Mouse (Mus musculus) forebrain, postnatal 0 days (tissue): ENCODE measurements around the gene Pdzd4. TPM values are rescaled to one million over a fixed set of nuclear protein-coding genes. Genes with fewer than 3 reads are reported as not detected.

Experiments used
- ATAC-seq: fragments of 200-750 bp; cut with Nextera tagmentation; 2 replicates; pipeline ENCODE4 v1.8.0; 2017; ENCODE audit warnings: mild to moderate bottlenecking, moderate library complexity
- DNase-seq: peaks from one replicate; pipeline ENCODE4 v3.0.0-alpha.2; 2015
- H3K27ac ChIP-seq: fragments of 300-500 bp; sonication (generic); 2 replicates; pipeline ENCODE4 v1.5.1; 2014; ENCODE audit warnings: low read depth, mild to moderate bottlenecking, antibody characterized with exemption, low read length, moderate library complexity, mixed read lengths
- H3K27me3 ChIP-seq: fragments of 300-500 bp; sonication (generic); 2 replicates; pipeline ENCODE4 v1.6.1; 2014; ENCODE audit warnings: mild to moderate bottlenecking, low read length, mixed read lengths; ENCODE audit not compliant: insufficient read depth
- H3K36me3 ChIP-seq: fragments of 300-500 bp; sonication (generic); 2 replicates; pipeline ENCODE4 v1.6.1; 2014; ENCODE audit warnings: mild to moderate bottlenecking, moderate library complexity; ENCODE audit not compliant: insufficient read depth
- H3K4me1 ChIP-seq: fragments of 300-500 bp; sonication (generic); 2 replicates; pipeline ENCODE4 v1.6.1; 2014; ENCODE audit warnings: antibody characterized with exemption; ENCODE audit not compliant: insufficient read depth
- H3K4me2 ChIP-seq: fragments of 300-500 bp; sonication (generic); 2 replicates; pipeline ENCODE4 v1.6.1; 2014; ENCODE audit warnings: low read depth, mild to moderate bottlenecking, moderate library complexity
- H3K4me3 ChIP-seq: fragments of 300-500 bp; sonication (generic); 2 replicates; pipeline ENCODE4 v1.5.1; 2014; ENCODE audit warnings: low read depth, low read length, mixed read lengths
- H3K9ac ChIP-seq: fragments of 300-500 bp; sonication (generic); 2 replicates; pipeline ENCODE4 v1.6.1; 2014; ENCODE audit warnings: mild to moderate bottlenecking
- H3K9me3 ChIP-seq: fragments of 300-500 bp; sonication (generic); 2 replicates; pipeline ENCODE4 v1.6.1; 2016; ENCODE audit warnings: low read length
- CTCF ChIP-seq: sonication (generic); IDR thresholded peaks from 2 replicates; pipeline ENCODE4 v1.5.1; 2016; ENCODE audit warnings: antibody characterized with exemption, control low read depth, low read depth
- WGBS: fragments of 180-500 bp; shearing (Covaris S2); extraction: QIAGEN DNeasy Blood & Tissue Kit; methylation state at CpG from one replicate; pipeline ENCODE4 v1.1.7; 2014; 5-methylcytosine and 5-hydroxymethylcytosine counted together
- polyA plus RNA-seq: library from polyadenylated mRNA; unstranded; fragments of >200 nt; fragmentation: Nextera tagmentation; extraction: Ambion mirVana; gene quantifications from 2 replicates; pipeline ENCODE4 v1.2.1, GENCODE M21; 2015
- total RNA-seq: library from RNA; depleted of rRNA; stranded (reverse); fragments of >200 nt; gene quantifications from 2 replicates; pipeline ENCODE4 v1.2.3, GENCODE M21; 2014

Pdzd4 gene
- total and polyA plus RNA-seq, 2 experiments from 2014 or later, result 4.0 to 239 TPM

DNA sequence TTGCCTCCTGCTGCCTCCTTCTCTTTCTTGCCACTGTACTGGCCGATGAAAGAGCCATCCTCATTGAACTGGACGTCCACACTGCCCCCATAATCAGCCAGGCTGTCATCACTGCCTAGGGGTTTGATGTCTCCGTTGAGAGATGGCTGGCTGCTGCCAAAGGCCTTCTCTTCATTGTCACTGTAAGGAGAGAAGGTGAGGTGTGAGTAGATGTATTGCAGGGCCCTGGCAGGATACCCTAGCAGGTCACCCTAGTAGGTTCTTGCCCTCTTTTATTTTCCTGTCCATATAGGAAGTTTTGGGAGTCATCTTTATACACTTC lies 30.3 kb upstream of the Pdzd4 start:
- Histone ChIP-seq H3K4me2 (no peak overlapping the region), H3K4me3 (no peak overlapping the region), H3K9ac (no peak overlapping the region), H3K4me1 (no peaks in the 10 kb centered on the region), H3K9me3 (no peaks in the 10 kb centered on the region), H3K27ac (no peak overlapping the region), H3K27me3 (no peaks in the 10 kb centered on the region), H3K36me3 (peaks cover 13% of the 10 kb centered on the region; the same call in 1 of the 2 replicates)
- WGBS, result 62% methylated on average over 3 of the region's 3 CpGs
- ATAC-seq, result no peak
- no peak for TF ChIP-seq CTCF
- DNase-seq, result no peak

DNA sequence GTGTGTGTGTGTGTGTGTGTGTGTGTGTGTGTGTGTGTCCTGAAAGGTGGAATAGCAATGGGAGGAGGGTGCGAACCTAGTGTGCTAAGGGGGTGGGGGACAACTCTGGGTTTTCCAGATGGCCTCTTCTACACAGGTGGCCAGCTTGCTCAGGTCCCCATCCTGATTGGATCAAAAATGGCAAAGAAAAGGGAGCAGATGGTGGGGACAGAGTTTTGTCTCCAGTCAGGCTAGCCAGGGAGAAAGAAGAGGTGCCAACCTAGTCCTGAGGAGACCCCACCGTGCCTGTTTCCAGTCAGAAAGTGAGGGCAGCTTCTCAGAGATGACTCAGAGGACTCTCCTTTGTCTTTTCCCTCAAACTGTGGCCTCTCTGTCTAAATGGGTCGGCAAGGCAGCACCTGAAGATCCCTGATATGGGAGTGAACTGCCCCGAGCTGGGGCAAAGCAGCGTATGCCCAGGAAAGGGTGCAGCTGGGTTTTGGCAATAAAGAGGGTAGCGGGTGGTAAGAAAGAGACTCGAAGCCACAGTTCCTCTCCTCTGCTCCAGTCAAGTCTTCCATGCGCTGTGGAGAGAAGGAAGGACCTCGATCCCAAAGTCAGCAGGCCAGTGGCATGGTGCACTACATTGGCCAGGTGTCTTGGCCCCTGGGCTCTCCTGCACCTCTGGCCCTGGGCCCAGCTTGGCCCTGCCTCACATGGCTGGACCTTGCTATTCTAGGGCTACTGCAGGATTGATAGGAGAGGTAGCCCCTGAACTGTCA lies 29.7 kb upstream of the Pdzd4 start:
- WGBS, result 78% methylated on average over 8 of the region's 9 CpGs
- Histone ChIP-seq H3K9ac (no peak overlapping the region), H3K36me3 (peaks cover 8% of the 10 kb centered on the region; the same call in 1 of the 2 replicates), H3K27me3 (no peaks in the 10 kb centered on the region), H3K27ac (no peak overlapping the region), H3K9me3 (no peaks in the 10 kb centered on the region), H3K4me3 (no peak overlapping the region), H3K4me2 (no peak overlapping the region), H3K4me1 (no peaks in the 10 kb centered on the region)
- DNase-seq (no peak), ATAC-seq (0 out of 2 replicates have a peak, but pooled peaks have one; percentile 5)
- TF ChIP-seq CTCF, result no peak

DNA sequence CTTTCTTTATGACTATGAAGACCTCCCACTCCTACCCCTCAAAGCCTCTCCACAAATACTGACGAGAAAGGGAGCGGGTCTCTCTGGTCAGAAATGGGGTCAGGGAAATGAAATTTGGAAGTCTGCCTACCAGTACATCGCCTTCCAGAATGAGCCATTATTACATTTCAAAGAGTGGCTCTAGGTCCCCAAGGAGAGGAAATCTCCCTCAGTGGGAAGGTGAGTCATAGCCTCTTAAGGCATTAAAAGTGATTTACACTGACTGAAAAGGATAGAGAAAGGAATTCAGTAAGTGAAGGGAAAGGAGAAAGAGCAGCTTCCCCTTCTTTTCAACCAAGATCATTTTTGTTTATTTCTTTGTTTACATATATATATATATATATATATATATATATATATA lies 11.9 kb upstream of the Pdzd4 start:
- H3K27me3 ChIP-seq, result no peaks in the 10 kb centered on the region
- no peak overlapping the region for H3K4me3 ChIP-seq
- ATAC-seq, result no peak
- H3K4me2 ChIP-seq, result no peak overlapping the region
- no peak overlapping the region for H3K9ac ChIP-seq
- no peak for DNase-seq
- H3K36me3 ChIP-seq, result no peaks in the 10 kb centered on the region
- H3K9me3 ChIP-seq, result no peaks in the 10 kb centered on the region
- TF ChIP-seq CTCF, result no peak
- H3K4me1 ChIP-seq, result no peaks in the 10 kb centered on the region
- no peak overlapping the region for H3K27ac ChIP-seq
- 86% methylated on average over 3 of the region's 3 CpGs for WGBS

DNA sequence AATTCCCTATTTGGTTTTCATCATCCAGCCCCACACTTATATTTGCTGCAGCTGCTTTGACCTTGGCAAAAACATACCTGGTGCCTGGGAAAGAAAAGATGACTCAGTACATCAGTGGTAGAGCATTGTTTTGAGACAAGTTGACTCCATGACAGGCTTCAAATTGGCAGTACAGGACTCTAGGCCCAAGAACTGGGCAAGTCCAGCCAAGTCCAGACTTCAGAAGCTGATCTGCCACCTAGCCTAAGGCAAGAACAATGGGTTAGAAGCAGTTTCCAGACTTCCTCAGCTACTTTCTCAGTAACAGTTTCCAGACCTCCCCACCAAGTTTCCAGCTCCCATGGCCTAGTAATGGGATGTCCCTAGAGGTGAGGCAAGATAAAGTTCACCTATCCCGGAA lies 11.0 kb upstream of the Pdzd4 start:
- H3K9me3 ChIP-seq, result no peaks in the 10 kb centered on the region
- H3K4me2 ChIP-seq, result no peak overlapping the region
- no peak overlapping the region for H3K9ac ChIP-seq
- H3K27me3 ChIP-seq, result no peaks in the 10 kb centered on the region
- DNase-seq (no peak), ATAC-seq (no peak)
- no peak for TF ChIP-seq CTCF
- 88% methylated on average over 1 of the region's 1 CpGs for WGBS
- no peak overlapping the region for H3K4me3 ChIP-seq
- H3K4me1 ChIP-seq, result no peaks in the 10 kb centered on the region
- H3K36me3 ChIP-seq, result no peaks in the 10 kb centered on the region
- H3K27ac ChIP-seq, result no peak overlapping the region

DNA sequence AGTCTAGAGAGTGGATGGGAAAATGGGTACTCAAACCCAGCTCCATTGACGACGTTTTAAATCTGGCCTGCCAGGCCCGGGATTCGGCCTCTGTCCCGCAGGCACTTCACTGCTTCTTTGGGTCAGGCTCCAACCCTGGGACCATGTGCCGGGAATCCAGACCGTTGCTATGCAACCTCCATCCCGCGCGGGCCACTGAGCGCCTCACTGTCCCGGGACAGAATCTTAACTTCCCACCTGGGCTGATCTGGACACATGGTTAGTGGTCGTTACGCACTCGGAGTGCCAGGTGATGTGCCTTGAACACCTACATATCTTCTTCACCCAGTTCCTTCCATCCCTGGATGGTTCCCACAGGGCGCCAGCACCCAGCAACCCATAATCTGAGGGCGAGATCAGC lies 1.0 kb downstream of the Pdzd4 start:
- ATAC-seq (peak; percentile 8), DNase-seq (no peak)
- peak overlapping the region; percentile 53 for H3K4me2 ChIP-seq
- H3K9me3 ChIP-seq, result no peaks in the 10 kb centered on the region
- H3K4me1 ChIP-seq, result no peaks in the 10 kb centered on the region
- peak overlapping the region; percentile 91 for H3K27ac ChIP-seq
- H3K27me3 ChIP-seq, result no peaks in the 10 kb centered on the region
- H3K4me3 ChIP-seq, result peak overlapping the region; percentile 55
- no peak for TF ChIP-seq CTCF
- 35% methylated on average over 17 of the region's 17 CpGs for WGBS
- peak overlapping the region; percentile 81 for H3K9ac ChIP-seq
- no peaks in the 10 kb centered on the region for H3K36me3 ChIP-seq

DNA sequence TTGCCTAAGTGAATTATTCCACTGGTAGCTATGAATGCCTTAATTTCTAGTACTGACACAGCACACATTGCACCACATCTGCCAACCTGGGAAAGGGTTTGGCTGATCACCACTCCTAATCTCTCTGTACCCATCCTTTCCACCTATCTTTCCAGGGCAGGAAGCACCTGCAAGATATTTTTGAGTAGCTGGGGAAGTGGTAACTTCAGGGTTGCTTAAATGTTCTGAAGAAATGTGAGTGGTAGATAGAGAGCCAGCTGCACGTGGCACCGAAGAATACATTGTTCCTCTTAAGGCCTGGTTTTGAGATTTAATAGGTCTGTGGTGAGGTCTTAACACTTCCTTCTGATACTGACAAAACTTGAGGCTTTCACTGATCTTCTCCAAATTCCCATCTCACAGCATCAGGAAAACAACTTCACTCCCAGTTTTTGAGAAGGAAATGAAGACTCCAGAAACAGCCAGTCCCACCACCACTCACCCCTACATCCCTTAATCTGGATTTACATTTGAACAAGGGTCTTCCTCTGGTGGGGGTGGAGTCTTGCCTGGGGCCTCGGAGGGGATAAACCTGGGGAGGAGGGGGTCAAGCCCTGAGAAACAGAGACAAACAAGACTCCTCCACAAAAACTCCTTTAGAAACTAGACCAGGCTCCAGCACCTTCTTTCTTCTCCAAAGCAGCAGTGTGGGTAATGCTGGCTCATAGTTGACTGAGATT lies 8.0 kb downstream of the Pdzd4 start:
- no peaks in the 10 kb centered on the region for H3K4me1 ChIP-seq
- H3K9me3 ChIP-seq, result no peaks in the 10 kb centered on the region
- DNase-seq (no peak), ATAC-seq (no peak)
- H3K4me2 ChIP-seq, result no peak overlapping the region
- no peak overlapping the region for H3K27ac ChIP-seq
- H3K27me3 ChIP-seq, result no peaks in the 10 kb centered on the region
- H3K4me3 ChIP-seq, result no peak overlapping the region
- H3K9ac ChIP-seq, result no peak overlapping the region
- no peak for TF ChIP-seq CTCF
- WGBS, result 59% methylated on average over 3 of the region's 3 CpGs
- no peaks in the 10 kb centered on the region for H3K36me3 ChIP-seq

DNA sequence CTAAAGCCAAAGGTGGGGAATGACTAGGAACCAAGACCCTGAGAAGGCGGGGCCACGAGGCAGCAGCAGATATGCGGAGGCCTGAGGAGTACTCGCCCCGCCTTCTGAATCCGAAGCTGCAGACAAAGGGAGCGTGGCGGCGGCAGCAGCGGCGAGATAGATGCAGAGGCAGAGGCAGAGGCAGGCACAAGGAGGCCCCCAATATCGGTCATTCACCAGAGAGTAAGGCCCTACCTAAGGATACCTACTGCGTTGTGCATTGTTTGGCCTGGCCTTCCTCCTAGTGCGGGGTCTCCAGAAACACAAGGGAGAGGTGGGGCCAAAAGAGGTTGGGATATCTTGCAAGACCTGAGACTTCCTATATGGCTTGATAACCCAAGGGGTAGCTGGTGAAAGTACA lies 9.7 kb downstream of the Pdzd4 start:
- no peaks in the 10 kb centered on the region for H3K27me3 ChIP-seq
- peak overlapping the region; percentile 60 for H3K9ac ChIP-seq
- ATAC-seq, result peak; percentile 93
- peak overlapping the region; percentile 40 for H3K4me2 ChIP-seq
- peak; percentile 58 for DNase-seq
- peak overlapping the region; percentile 76 for H3K27ac ChIP-seq
- 21% methylated on average over 14 of the region's 14 CpGs for WGBS
- no peaks in the 10 kb centered on the region for H3K36me3 ChIP-seq
- H3K9me3 ChIP-seq, result no peaks in the 10 kb centered on the region
- TF ChIP-seq CTCF, result no peak
- no peaks in the 10 kb centered on the region for H3K4me1 ChIP-seq
- H3K4me3 ChIP-seq, result peak overlapping the region; percentile 17
